Mouse (Mus musculus): ENCODE results near the gene H2-Eb2. TPM values are rescaled to one million over a fixed set of nuclear protein-coding genes. Genes with fewer than 3 reads are reported as not detected.
"Not testable (repeated sequence)": the region's sequence is repeated elsewhere in the genome, so short reads cannot be mapped to it uniquely, and the experiment has no call there.

The H2-Eb2 gene
- polyA plus RNA-seq, 1 experiment from 2014 or later = 0.08 TPM

GRCm38 (mm10) chr17:34308161-34308560 lies 17.3 kb upstream of the H2-Eb2 start:
- Histone ChIP-seq H3K4me2 (no peak overlapping the region), H3K9me3 (no peaks in the 10 kb centered on the region), H3K27ac (no peak overlapping the region), H3K36me3 (replicated peaks) (no peaks in the 10 kb centered on the region), H3K4me1 (peaks cover 4% of the 10 kb centered on the region; the same call in 1 of the 2 replicates), H3K9ac (no peak overlapping the region), H3K27me3 (replicated peaks) (0 out of 2 replicates have a peak, but pooled peaks cover 3% of the 10 kb centered on the region), H3K4me3 (no peak overlapping the region)
- WGBS = 88% methylated on average over 4 of the region's 4 CpGs
- ATAC-seq (replicated peaks) = no peak

- WGBS = 25% methylated on average over 10 of the region's 10 CpGs
- no peak; the same call in 1 of the 2 replicates for ATAC-seq (replicated peaks)
These were observed 16.2 kb upstream of the H2-Eb2 start for GRCm38 (mm10) chr17:34309225-34309624.

GRCm38 (mm10) chr17:34309683-34310385 lies 15.6 kb upstream of the H2-Eb2 start:
- Histone ChIP-seq H3K27ac (peak overlapping the region; percentile 61), H3K27me3 (replicated peaks) (0 out of 2 replicates have a peak, but pooled peaks cover 3% of the 10 kb centered on the region), H3K4me3 (peak overlapping the region; percentile 51), H3K36me3 (replicated peaks) (no peaks in the 10 kb centered on the region), H3K4me1 (peaks cover 4% of the 10 kb centered on the region; the same call in 1 of the 2 replicates), H3K9me3 (no peaks in the 10 kb centered on the region), H3K4me2 (peak overlapping the region; percentile 59), H3K9ac (peak overlapping the region; percentile 47)
- ATAC-seq (replicated peaks) = peak; percentile 88
- whole genome bisulfite sequencing = 24% methylated on average over 38 of the region's 38 CpGs

More at GRCm38 (mm10) chr17:34309225-34309624, 16.2 kb upstream of the H2-Eb2 start:
- Histone ChIP-seq H3K4me3 (peak overlapping the region; percentile 51), H3K36me3 (replicated peaks) (no peaks in the 10 kb centered on the region), H3K27ac (peak overlapping the region; percentile 61), H3K4me2 (peak overlapping the region; percentile 59), H3K9ac (peak overlapping the region; percentile 47), H3K27me3 (replicated peaks) (0 out of 2 replicates have a peak, but pooled peaks cover 3% of the 10 kb centered on the region), H3K4me1 (peaks cover 4% of the 10 kb centered on the region; the same call in 1 of the 2 replicates), H3K9me3 (no peaks in the 10 kb centered on the region)

GRCm38 (mm10) chr17:34310526-34310925 lies 14.9 kb upstream of the H2-Eb2 start:
- ATAC-seq (replicated peaks); H3K9ac ChIP-seq; H3K9me3 ChIP-seq; H3K27ac ChIP-seq; H3K4me2 ChIP-seq; H3K27me3 ChIP-seq (replicated peaks); H3K36me3 ChIP-seq (replicated peaks); H3K4me1 ChIP-seq; H3K4me3 ChIP-seq: not testable (repeated sequence)
- WGBS = 96% methylated on average over 3 of the region's 3 CpGs

GRCm38 (mm10) chr17:34312185-34312584 lies 13.3 kb upstream of the H2-Eb2 start:
- no peak overlapping the region for H3K27ac ChIP-seq
- H3K4me2 ChIP-seq = no peak overlapping the region
- no peaks in the 10 kb centered on the region for H3K9me3 ChIP-seq
- H3K4me1 ChIP-seq = peaks cover 4% of the 10 kb centered on the region; the same call in 1 of the 2 replicates
- no peak overlapping the region for H3K9ac ChIP-seq
- no peak overlapping the region for H3K4me3 ChIP-seq
- H3K36me3 ChIP-seq (replicated peaks) = no peaks in the 10 kb centered on the region
- ATAC-seq (replicated peaks) = no peak
- WGBS = 91% methylated on average over 1 of the region's 1 CpGs
- H3K27me3 ChIP-seq (replicated peaks) = 0 out of 2 replicates have a peak, but pooled peaks cover 3% of the 10 kb centered on the region

DNA sequence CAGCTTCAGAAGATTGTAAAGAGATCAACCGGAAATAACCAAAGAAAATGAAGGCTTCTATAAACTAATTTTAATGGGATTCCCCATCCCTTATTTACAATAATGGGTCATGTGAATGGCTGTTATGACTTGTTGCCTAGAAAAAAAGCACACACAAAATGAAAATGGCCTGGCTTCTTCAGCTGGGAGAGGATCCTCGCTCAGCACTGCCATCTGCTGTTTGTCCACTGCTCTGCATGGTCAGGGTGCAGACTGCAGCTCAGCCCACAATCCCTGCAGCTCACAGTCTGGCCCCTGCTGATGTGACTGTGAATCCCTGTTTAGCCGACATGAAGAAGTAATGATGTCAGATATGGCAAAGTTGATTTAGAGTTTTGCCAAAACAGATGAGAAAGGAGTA lies 12.1 kb upstream of the H2-Eb2 start:
- peak; percentile 57; the same call in 1 of the 2 replicates for ATAC-seq (replicated peaks)
- Histone ChIP-seq H3K4me3 (no peak overlapping the region), H3K9ac (no peak overlapping the region), H3K27me3 (replicated peaks) (no peaks in the 10 kb centered on the region), H3K4me1 (peaks cover 4% of the 10 kb centered on the region; the same call in 1 of the 2 replicates), H3K36me3 (replicated peaks) (no peaks in the 10 kb centered on the region), H3K9me3 (no peaks in the 10 kb centered on the region), H3K4me2 (no peak overlapping the region), H3K27ac (no peak overlapping the region)
- 35% methylated on average over 3 of the region's 3 CpGs for WGBS

- 71% methylated on average over 9 of the region's 9 CpGs for WGBS
- no peaks in the 10 kb centered on the region for H3K36me3 ChIP-seq (replicated peaks)
- no peak for ATAC-seq (replicated peaks)
- H3K4me3 ChIP-seq = no peak overlapping the region
- H3K27me3 ChIP-seq (replicated peaks) = no peaks in the 10 kb centered on the region
- no peak overlapping the region for H3K9ac ChIP-seq
- no peak overlapping the region for H3K4me2 ChIP-seq
- H3K9me3 ChIP-seq = no peaks in the 10 kb centered on the region
- H3K4me1 ChIP-seq = peaks cover 1% of the 10 kb centered on the region; the same call in 1 of the 2 replicates
- H3K27ac ChIP-seq = no peak overlapping the region
These were observed 11.2 kb upstream of the H2-Eb2 start for GRCm38 (mm10) chr17:34314286-34314685.

GRCm38 (mm10) chr17:34315512-34315911 lies 10.0 kb upstream of the H2-Eb2 start:
- no peaks in the 10 kb centered on the region for H3K9me3 ChIP-seq
- H3K9ac ChIP-seq = no peak overlapping the region
- H3K4me2 ChIP-seq = no peak overlapping the region
- H3K27me3 ChIP-seq (replicated peaks) = no peaks in the 10 kb centered on the region
- no peaks in the 10 kb centered on the region for H3K36me3 ChIP-seq (replicated peaks)
- no peak overlapping the region for H3K27ac ChIP-seq
- ATAC-seq (replicated peaks) = no peak
- no peaks in the 10 kb centered on the region for H3K4me1 ChIP-seq
- no peak overlapping the region for H3K4me3 ChIP-seq
- WGBS = 73% methylated on average over 1 of the region's 1 CpGs

GRCm38 (mm10) chr17:34316697-34317096 lies 8.8 kb upstream of the H2-Eb2 start:
- H3K4me3 ChIP-seq = no peak overlapping the region
- no peaks in the 10 kb centered on the region for H3K36me3 ChIP-seq (replicated peaks)
- no peak for ATAC-seq (replicated peaks)
- no peak overlapping the region for H3K27ac ChIP-seq
- no peaks in the 10 kb centered on the region for H3K27me3 ChIP-seq (replicated peaks)
- no peak overlapping the region for H3K4me2 ChIP-seq
- H3K9me3 ChIP-seq = no peaks in the 10 kb centered on the region
- H3K9ac ChIP-seq = no peak overlapping the region
- no peaks in the 10 kb centered on the region for H3K4me1 ChIP-seq
- WGBS = 77% methylated on average over 2 of the region's 2 CpGs

GRCm38 (mm10) chr17:34317275-34317674 lies 8.2 kb upstream of the H2-Eb2 start:
- WGBS = 53% methylated on average over 2 of the region's 2 CpGs
- Histone ChIP-seq H3K4me1 (no peaks in the 10 kb centered on the region), H3K4me2 (no peak overlapping the region), H3K9me3 (no peaks in the 10 kb centered on the region), H3K36me3 (replicated peaks) (no peaks in the 10 kb centered on the region), H3K9ac (no peak overlapping the region), H3K4me3 (no peak overlapping the region), H3K27ac (no peak overlapping the region), H3K27me3 (replicated peaks) (no peaks in the 10 kb centered on the region)
- ATAC-seq (replicated peaks) = no peak

DNA sequence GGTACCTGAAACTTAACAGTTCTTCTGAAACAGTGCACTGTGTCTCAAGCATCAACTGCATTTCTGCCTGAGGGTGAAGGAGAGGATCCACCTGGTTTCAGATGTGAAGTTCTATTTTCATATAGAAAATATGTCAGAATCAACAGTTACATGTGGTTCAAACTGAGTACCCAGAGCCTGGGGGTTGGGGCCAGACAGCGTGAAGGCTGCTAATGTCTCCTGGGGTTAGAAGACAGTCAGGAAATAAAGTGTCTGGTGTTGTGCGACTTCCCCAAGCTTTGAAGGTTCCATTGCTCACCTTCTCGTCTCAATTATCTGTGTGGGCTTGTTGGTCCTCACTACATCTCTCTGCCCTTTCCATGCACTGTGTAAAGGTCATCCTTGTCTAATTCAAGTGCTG lies 908 bp downstream of the H2-Eb2 start:
- WGBS = 84% methylated on average over 3 of the region's 3 CpGs

DNA sequence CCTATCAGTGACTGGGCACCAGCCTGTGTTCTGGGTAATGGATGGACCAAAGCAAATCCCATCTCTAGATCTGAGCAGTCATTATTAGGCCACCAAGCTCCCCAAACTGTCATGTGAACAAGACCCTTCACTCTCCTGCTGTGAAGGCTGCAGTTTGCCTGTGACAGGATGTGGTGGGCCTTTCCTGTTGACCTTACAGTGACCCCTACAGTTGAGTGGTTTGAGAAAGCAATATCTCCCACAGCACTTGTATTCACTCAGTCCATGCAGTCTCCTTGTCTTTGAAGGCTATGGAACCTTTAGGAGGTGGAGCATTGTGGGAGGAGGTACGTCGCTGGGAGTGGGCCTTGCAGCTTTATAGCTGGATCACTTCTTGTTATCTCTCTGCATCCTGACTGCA lies 4.3 kb downstream of the H2-Eb2 start:
- Histone ChIP-seq H3K36me3 (replicated peaks) (no peaks in the 10 kb centered on the region), H3K27me3 (replicated peaks) (no peaks in the 10 kb centered on the region), H3K9ac (no peak overlapping the region), H3K4me3 (no peak overlapping the region), H3K27ac (no peak overlapping the region), H3K9me3 (no peaks in the 10 kb centered on the region), H3K4me2 (no peak overlapping the region), H3K4me1 (no peaks in the 10 kb centered on the region)
- WGBS = 69% methylated on average over 2 of the region's 2 CpGs
- no peak for ATAC-seq (replicated peaks)

More for the DNA sequence above, 908 bp downstream of the H2-Eb2 start:
- Histone ChIP-seq H3K9ac (no peak overlapping the region), H3K27ac (no peak overlapping the region), H3K4me1 (no peaks in the 10 kb centered on the region), H3K36me3 (replicated peaks) (no peaks in the 10 kb centered on the region), H3K4me3 (no peak overlapping the region), H3K4me2 (no peak overlapping the region), H3K9me3 (no peaks in the 10 kb centered on the region), H3K27me3 (replicated peaks) (no peaks in the 10 kb centered on the region)
- ATAC-seq (replicated peaks) = no peak

- no peaks in the 10 kb centered on the region for H3K4me1 ChIP-seq
- H3K4me3 ChIP-seq = no peak overlapping the region
- no peak overlapping the region for H3K9ac ChIP-seq
- ATAC-seq (replicated peaks) = no peak
- no peak overlapping the region for H3K27ac ChIP-seq
- no peaks in the 10 kb centered on the region for H3K27me3 ChIP-seq (replicated peaks)
- H3K9me3 ChIP-seq = no peaks in the 10 kb centered on the region
- no peaks in the 10 kb centered on the region for H3K36me3 ChIP-seq (replicated peaks)
- 98% methylated on average over 1 of the region's 1 CpGs for WGBS
- no peak overlapping the region for H3K4me2 ChIP-seq
These were observed 5.7 kb downstream of the H2-Eb2 start for GRCm38 (mm10) chr17:34331200-34331599.
